Mouse (Mus musculus) WW6 (cell line): ENCODE data around the gene Cxcr5.

Experiments
- DNase-seq: peaks from one replicate; pipeline ENCODE4 v3.0.0-alpha.2; 2013; ENCODE audit warnings: low read depth, low spot score

Gene Cxcr5

DNA sequence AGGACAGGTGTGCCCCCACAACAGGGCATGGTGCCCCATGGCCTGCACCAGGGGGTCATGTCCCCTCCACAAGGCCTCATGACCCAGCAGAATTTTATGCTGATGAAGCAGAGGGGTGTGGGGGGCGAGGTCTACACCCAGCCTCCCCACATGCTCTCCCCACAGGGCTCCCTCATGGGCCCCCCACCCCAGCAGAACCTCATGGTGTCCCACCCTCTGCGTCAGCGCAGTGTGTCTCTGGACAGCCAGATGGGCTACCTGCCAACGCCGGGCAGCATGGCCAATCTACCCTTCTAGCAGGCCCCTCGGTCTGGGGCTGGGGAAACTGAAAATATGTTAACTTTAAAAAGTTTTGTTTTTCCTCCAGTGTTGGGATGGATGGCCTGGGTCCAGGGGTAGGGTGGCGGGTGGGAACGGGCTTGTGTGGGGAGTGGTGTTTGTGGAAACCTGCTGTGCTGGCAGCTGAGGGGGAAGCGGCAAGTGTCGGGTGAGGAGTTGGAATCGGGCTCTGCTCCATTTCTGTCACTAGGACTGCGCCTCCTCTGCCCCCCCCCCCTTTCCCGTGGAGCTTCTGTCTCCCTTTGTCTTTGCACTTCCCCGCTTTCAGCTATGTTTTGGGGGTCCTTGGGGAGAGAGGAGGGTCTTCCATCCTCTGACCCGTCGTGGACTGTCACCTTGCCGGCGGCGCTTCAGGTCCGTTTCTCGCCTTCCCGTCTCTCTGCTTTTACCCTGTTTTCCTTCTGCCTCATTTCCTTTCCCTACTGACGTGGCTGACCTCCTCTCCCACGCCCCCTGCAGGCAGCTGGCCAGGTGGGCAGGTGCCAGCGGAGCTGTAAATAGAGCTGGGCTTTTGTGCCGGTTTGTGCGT, 52.0 kb downstream of the Cxcr5 start:
- DNase-seq, result peak; percentile 67

- DNase-seq, result no peak
Observed at GRCm38 (mm10) chr9:44508721-44509486, 52.8 kb downstream of the Cxcr5 start.

DNA sequence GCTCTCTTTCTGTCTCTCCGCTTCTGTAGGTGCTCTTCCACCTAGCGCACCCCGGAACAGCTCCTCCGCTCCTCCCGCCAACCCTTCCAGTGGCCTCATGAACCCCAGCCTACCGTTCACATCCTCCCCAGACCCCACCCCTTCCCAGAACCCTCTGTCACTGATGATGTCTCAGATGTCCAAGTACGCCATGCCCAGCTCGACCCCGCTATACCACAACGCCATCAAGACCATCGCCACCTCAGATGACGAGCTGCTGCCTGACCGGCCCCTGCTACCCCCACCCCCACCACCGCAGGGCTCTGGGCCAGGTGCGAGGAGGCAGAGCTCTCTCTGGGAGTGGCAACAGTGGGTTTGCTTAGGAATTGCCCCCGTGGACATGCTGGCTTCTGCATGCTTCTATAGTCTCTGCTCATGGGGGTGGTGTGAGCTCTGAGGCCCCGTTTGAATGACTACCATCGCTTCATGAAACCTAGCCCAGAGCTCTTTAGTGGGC, 53.5 kb downstream of the Cxcr5 start:
- no peak for DNase-seq

GRCm38 (mm10) chr9:44507345-44507744, 54.3 kb downstream of the Cxcr5 start:
- DNase-seq, result no peak

- no peak for DNase-seq
Observed at GRCm38 (mm10) chr9:44506566-44506965, 55.1 kb downstream of the Cxcr5 start.

DNA sequence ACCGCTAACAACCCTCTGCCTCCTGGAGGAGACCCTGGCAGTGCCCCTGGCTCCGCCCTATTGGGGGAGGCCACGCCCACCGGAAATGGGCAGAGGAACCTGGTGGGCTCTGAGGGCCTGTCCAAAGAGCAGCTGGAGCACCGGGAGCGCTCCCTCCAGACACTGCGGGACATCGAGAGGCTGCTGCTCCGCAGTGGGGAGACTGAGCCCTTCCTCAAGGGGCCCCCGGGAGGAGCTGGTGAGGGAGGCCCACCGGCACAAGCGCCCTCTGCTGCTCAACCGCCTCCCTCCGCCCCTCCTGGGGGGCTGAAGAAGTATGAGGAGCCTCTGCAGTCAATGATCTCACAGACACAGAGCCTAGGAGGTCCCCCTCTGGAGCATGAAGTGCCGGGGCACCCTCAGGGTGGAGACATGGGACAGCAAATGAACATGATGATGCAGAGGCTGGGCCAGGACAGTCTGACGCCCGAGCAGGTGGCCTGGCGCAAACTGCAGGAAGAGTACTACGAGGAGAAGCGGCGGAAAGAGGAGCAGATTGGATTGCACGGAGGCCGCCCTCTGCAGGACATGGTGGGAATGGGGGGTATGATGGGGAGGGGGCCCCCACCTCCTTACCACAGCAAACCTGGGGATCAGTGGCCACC, 55.7 kb downstream of the Cxcr5 start:
- no peak for DNase-seq

DNA sequence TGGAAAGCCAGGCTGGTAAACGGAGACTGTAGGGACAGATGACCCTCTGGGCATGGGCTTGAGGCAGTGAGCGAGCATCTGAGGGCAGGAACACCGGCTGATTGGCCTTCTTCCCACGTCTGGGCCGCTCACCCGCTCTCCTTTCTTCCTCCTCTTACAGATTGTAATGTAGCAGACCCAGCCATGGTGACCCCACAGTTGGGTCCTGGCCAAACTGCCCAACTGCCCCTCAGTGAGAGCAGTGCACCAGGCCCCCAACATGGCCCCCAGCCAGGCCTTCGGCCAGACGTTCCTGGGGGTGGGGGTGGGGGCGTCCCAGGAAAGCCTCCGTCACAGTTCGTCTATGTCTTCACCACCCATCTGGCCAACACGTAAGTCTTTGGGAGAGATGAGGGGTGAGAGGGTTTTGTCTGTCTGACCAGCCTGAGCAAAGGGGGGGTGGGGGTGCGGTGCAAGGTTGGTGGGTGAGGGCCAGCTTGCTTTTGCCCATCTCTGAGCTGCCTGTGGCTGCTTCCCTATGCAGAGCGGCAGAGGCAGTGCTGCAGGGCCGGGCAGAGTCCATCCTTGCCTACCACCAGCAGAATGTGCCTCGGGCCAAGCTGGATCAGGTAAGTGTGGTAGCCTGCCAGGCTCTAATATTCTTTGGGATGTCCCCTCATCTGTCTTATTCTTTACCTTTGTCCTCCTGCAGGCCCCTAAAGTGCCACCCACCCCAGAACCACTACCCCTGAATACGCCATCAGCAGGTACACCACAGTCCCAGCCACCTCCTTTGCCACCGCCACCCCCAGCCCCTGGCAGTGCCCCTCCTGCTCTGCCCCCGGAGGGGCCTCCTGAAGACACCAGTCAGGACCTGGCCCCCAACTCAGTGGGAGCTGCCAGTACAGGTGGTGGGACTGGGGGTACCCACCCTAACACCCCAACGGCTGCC, 56.5 kb downstream of the Cxcr5 start:
- no peak for DNase-seq

GRCm38 (mm10) chr9:44502006-44502405, 59.7 kb downstream of the Cxcr5 start:
- DNase-seq, result no peak

DNA sequence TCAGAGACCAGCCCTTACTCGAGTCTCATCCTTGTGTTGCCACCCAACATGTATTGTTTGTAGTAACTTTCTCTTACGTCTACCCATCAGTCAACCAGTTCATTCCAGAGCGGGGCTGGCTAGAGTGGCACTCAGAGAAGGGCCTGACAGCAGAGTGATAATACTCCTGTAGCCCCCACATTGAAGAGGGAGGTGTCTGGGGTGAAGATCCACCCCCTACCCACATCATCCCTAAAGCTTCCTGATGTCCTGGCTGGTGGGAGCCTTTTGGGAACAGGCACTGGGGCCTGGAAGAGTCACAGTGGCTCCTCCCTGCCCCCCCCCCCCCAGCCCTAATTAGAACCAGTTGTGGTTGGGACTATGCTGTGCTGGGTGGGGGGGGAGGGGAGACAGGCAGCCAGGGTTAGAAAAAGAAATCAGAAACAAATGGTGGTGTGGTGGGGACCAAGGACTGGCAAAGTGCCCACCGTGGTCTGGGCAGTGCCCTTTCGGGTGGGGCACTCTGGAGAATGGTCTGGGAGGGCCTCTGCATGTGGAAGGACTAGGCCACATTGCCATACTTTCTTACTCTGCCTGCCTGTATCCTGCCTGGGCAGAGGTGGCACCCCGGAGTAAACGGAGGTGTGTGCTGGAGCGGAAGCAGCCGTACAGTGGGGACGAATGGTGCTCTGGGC, 60.3 kb downstream of the Cxcr5 start:
- no peak for DNase-seq

- no peak for DNase-seq
Observed at GRCm38 (mm10) chr9:44500638-44501175, 61.0 kb downstream of the Cxcr5 start.

GRCm38 (mm10) chr9:44500163-44500533, 61.5 kb downstream of the Cxcr5 start:
- no peak for DNase-seq

DNA sequence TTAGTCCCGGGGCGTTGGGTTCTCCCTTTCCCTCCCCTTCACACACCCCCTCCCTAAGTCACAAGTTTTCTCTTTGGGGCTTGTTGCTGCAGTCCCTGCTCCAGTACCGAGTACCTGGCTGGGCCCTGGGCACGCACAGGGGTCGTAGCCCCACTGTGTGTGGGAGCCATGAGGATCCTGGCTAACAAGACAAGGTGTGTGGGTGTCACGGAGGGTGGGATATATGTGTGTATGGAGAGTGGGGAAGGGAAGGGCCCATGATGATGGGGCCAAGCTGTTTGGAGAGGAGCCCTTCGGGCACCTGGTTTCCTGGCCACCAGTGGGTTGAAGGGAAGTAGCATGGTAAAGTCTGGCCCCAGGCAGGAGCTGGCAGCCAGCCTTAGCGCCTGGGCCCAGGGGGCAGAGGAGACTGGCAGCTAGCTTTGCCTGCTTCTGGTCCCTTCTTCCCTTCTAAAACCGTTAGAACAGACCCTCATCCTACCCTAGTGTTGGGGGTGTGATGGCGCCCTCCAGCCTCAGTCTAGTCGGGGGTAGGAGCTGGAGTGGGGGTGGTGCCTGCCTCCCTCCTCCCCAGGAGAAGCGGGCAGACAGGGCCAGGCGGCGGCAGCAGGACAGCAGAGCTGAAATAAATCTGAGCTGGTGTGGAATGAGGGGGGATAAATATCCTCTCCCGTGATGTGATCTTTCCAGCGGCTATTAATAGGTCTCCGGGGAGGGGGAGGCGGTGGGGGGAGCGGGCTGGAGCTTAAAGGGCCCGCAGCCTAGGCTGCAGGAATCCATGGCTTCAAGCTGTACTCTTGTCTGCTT, 62.1 kb downstream of the Cxcr5 start:
- no peak for DNase-seq

DNA sequence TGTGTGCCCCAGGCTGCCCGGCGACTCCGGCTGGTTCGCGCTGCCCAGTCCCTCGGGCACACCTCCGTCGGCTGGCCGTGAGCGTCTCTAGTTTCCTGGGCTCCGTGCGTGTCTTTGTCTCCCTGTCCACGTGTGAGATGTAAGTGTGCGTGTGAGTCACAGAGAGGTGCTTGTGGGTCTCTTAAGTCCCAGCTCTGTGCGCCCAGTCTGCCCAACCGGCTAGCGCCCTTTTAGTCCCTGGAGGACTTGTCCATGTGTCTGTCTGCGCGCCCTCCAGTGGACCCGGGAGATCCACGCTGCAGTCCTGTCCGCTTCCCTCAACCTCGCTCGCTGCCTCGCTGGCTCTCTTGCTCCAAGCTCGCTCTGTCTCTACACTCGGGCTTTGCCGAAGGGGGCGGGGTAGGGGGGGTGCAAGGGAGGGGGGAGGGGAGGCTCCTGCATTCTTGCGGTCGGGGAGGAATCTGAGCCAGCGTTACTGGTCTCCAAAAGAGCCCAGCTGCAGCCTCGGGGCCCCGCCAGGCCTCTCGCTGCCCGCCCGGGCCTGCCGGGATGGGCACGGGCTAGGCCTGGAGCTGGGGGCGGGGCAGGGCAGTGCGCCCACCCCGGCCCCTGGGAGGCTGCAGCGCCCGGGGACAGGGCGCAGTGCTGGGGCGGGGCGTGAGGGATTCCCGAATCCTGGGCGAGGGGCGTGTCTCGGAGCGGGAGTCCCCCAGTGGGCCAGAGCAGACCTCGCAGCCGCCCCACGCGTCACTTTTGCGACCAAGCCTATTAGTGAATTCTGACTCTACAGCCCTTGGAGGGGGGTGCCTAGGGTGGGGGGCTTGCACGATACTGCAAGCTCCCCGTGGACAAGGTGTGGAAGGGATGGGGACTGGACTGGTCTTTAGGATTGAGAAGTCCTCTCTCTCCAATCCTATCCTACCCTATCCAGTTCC, 63.0 kb downstream of the Cxcr5 start:
- no peak for DNase-seq

GRCm38 (mm10) chr9:44497624-44498377, 63.9 kb downstream of the Cxcr5 start:
- DNase-seq, result no peak

DNA sequence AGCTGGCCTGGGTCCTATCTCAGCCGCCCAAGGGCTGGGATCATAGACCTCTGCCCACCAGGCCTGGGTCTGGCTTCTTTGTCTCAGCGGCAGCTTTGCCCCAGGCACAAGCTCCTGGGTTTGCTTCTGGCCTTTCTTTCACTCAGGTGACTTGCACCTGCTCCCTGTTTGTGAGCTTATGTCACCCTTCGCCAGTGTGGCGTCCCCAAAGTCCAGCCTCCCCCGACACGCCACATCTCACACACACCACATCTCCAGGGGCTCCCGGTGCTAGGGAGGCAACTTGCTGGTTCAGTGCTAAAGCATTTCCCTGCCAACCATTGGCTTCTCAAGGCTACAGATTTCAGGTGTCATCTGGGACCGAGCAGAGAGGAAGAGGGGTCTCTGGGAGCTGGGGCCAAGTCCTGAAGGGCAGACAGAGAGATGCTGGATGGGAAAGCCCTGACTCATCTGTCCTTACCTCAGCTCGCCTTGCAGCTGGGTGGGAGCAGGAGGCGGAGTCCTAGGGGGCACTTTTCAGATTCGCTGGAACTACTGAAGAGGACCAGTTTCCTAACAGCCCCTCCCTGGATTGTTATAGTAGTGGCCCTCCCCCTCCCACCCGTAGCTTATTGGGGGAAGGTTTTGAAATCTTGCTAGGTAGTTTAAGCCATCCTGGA, 64.7 kb downstream of the Cxcr5 start:
- DNase-seq, result no peak

DNA sequence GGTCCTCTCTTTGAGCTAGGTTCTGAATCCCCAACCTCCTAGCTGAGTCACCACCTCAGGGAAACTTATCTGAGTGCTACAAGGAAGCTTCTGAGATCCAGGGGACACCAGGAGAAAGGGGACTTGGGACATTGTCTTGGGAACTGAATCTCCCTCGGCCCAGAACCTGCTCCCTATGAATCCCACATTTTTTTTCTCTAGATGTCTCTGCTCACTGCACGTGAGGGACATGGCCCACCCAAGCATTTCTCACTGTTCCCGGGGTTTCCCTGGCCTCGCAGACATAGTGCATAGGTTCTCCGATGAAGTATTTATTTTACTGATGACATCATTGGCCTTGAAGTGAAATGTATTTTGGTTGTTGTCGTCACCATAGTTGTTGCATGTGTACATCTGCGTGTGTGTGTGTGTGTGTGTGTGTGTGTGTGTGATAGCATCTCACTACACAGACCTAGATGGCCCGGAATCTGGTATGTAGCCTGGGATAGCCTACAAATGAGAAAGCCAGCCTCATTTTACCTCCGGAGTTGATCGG, 65.8 kb downstream of the Cxcr5 start:
- DNase-seq, result no peak
